Mouse (Mus musculus): ENCODE results near the gene Aldh18a1. TPM values are rescaled to one million over a fixed set of nuclear protein-coding genes. Genes with fewer than 3 reads are reported as not detected.

The Aldh18a1 gene
- polyA plus RNA-seq, 1 experiment from 2014 or later: 28.4 TPM

GRCm38 (mm10) chr19:40512500-40513421, 75.5 kb downstream of the Aldh18a1 start:
- Histone ChIP-seq H3K4me2 (ENCODE audit: low read length) (peak overlapping the region; percentile 62), H3K36me3 (ENCODE audit: insufficient read depth, low read length) (no peaks in the 10 kb centered on the region), H3K4me1 (replicated peaks; ENCODE audit: insufficient read depth, low read length) (peaks cover 9% of the 10 kb centered on the region), H3K4me3 (replicated peaks; ENCODE audit: low read depth, low read length) (peak overlapping the region; percentile 83), H3K27ac (peak overlapping the region; percentile 75), H3K9me3 (replicated peaks; ENCODE audit: low read length) (no peaks in the 10 kb centered on the region), H3K27me3 (ENCODE audit: insufficient read depth, low read length) (no peaks in the 10 kb centered on the region), H3K9ac (ENCODE audit: low read depth, low read length) (peak overlapping the region; percentile 73)
- WGBS: 2% methylated on average over 34 of the region's 34 CpGs
- peak; percentile 40 for ATAC-seq (replicated peaks; ENCODE audit: low FRiP score, low read depth)
- peak; percentile 58 for DNase-seq (ENCODE audit: low spot score)
- no peak for TF ChIP-seq CTCF (IDR thresholded peaks at IDR 0.05; ENCODE audit: low read depth)

- no peaks in the 10 kb centered on the region for H3K27me3 ChIP-seq (ENCODE audit: insufficient read depth, low read length)
These were observed 76.5 kb downstream of the Aldh18a1 start for GRCm38 (mm10) chr19:40511679-40512309.

GRCm38 (mm10) chr19:40511100-40511439, 77.2 kb downstream of the Aldh18a1 start:
- ATAC-seq (replicated peaks; ENCODE audit: low FRiP score, low read depth): no peak
- DNase-seq (ENCODE audit: low spot score): no peak
- H3K9ac ChIP-seq (ENCODE audit: low read depth, low read length): no peak overlapping the region
- H3K36me3 ChIP-seq (ENCODE audit: insufficient read depth, low read length): no peaks in the 10 kb centered on the region
- H3K9me3 ChIP-seq (replicated peaks; ENCODE audit: low read length): no peaks in the 10 kb centered on the region
- H3K4me2 ChIP-seq (ENCODE audit: low read length): no peak overlapping the region
- WGBS: 57% methylated on average over 8 of the region's 8 CpGs
- no peak for TF ChIP-seq CTCF (IDR thresholded peaks at IDR 0.05; ENCODE audit: low read depth)
- no peak overlapping the region for H3K4me3 ChIP-seq (replicated peaks; ENCODE audit: low read depth, low read length)
- H3K27ac ChIP-seq: no peak overlapping the region
- peaks cover 9% of the 10 kb centered on the region for H3K4me1 ChIP-seq (replicated peaks; ENCODE audit: insufficient read depth, low read length)
- no peaks in the 10 kb centered on the region for H3K27me3 ChIP-seq (ENCODE audit: insufficient read depth, low read length)

More at GRCm38 (mm10) chr19:40511679-40512309, 76.5 kb downstream of the Aldh18a1 start:
- Histone ChIP-seq H3K4me3 (replicated peaks; ENCODE audit: low read depth, low read length) (peak overlapping the region; percentile 83), H3K4me2 (ENCODE audit: low read length) (peak overlapping the region; percentile 62), H3K4me1 (replicated peaks; ENCODE audit: insufficient read depth, low read length) (peaks cover 9% of the 10 kb centered on the region), H3K9ac (ENCODE audit: low read depth, low read length) (0 out of 2 replicates have a peak overlapping the region, but pooled peaks have one; percentile 73), H3K9me3 (replicated peaks; ENCODE audit: low read length) (no peaks in the 10 kb centered on the region), H3K36me3 (ENCODE audit: insufficient read depth, low read length) (no peaks in the 10 kb centered on the region), H3K27ac (no peak overlapping the region)
- no peak for TF ChIP-seq CTCF (IDR thresholded peaks at IDR 0.05; ENCODE audit: low read depth)
- ATAC-seq (replicated peaks; ENCODE audit: low FRiP score, low read depth): no peak
- no peak for DNase-seq (ENCODE audit: low spot score)
- whole genome bisulfite sequencing: 29% methylated on average over 5 of the region's 5 CpGs

GRCm38 (mm10) chr19:40510387-40511099, 77.7 kb downstream of the Aldh18a1 start:
- Histone ChIP-seq H3K4me1 (replicated peaks; ENCODE audit: insufficient read depth, low read length) (peaks cover 9% of the 10 kb centered on the region), H3K9me3 (replicated peaks; ENCODE audit: low read length) (no peaks in the 10 kb centered on the region), H3K9ac (ENCODE audit: low read depth, low read length) (no peak overlapping the region), H3K27ac (no peak overlapping the region), H3K27me3 (ENCODE audit: insufficient read depth, low read length) (no peaks in the 10 kb centered on the region), H3K4me2 (ENCODE audit: low read length) (no peak overlapping the region), H3K4me3 (replicated peaks; ENCODE audit: low read depth, low read length) (no peak overlapping the region), H3K36me3 (ENCODE audit: insufficient read depth, low read length) (no peaks in the 10 kb centered on the region)
- DNase-seq (ENCODE audit: low spot score) (no peak), ATAC-seq (replicated peaks; ENCODE audit: low FRiP score, low read depth) (no peak)
- WGBS: 60% methylated on average over 13 of the region's 13 CpGs
- no peak for TF ChIP-seq CTCF (IDR thresholded peaks at IDR 0.05; ENCODE audit: low read depth)

- H3K9me3 ChIP-seq (replicated peaks; ENCODE audit: low read length): no peaks in the 10 kb centered on the region
- H3K36me3 ChIP-seq (ENCODE audit: insufficient read depth, low read length): no peaks in the 10 kb centered on the region
- H3K4me3 ChIP-seq (replicated peaks; ENCODE audit: low read depth, low read length): no peak overlapping the region
- no peak overlapping the region for H3K27ac ChIP-seq
- no peak for DNase-seq (ENCODE audit: low spot score)
- no peak overlapping the region for H3K4me2 ChIP-seq (ENCODE audit: low read length)
- H3K4me1 ChIP-seq (replicated peaks; ENCODE audit: insufficient read depth, low read length): peaks cover 9% of the 10 kb centered on the region
- ATAC-seq (replicated peaks; ENCODE audit: low FRiP score, low read depth): no peak
- peak; percentile 19; the same call in 1 of the 2 replicates for TF ChIP-seq CTCF (IDR thresholded peaks at IDR 0.05; ENCODE audit: low read depth)
- WGBS: 61% methylated on average over 2 of the region's 2 CpGs
- no peaks in the 10 kb centered on the region for H3K27me3 ChIP-seq (ENCODE audit: insufficient read depth, low read length)
- H3K9ac ChIP-seq (ENCODE audit: low read depth, low read length): no peak overlapping the region
These were observed 79.0 kb downstream of the Aldh18a1 start for GRCm38 (mm10) chr19:40509274-40509673.

GRCm38 (mm10) chr19:40508851-40509250, 79.4 kb downstream of the Aldh18a1 start:
- H3K27ac ChIP-seq: no peak overlapping the region
- no peak overlapping the region for H3K9ac ChIP-seq (ENCODE audit: low read depth, low read length)
- TF ChIP-seq CTCF (IDR thresholded peaks at IDR 0.05; ENCODE audit: low read depth): no peak
- no peaks in the 10 kb centered on the region for H3K27me3 ChIP-seq (ENCODE audit: insufficient read depth, low read length)
- H3K4me2 ChIP-seq (ENCODE audit: low read length): no peak overlapping the region
- no peaks in the 10 kb centered on the region for H3K36me3 ChIP-seq (ENCODE audit: insufficient read depth, low read length)
- WGBS: 28% methylated on average over 2 of the region's 2 CpGs
- no peaks in the 10 kb centered on the region for H3K9me3 ChIP-seq (replicated peaks; ENCODE audit: low read length)
- no peak overlapping the region for H3K4me3 ChIP-seq (replicated peaks; ENCODE audit: low read depth, low read length)
- DNase-seq (ENCODE audit: low spot score): no peak
- H3K4me1 ChIP-seq (replicated peaks; ENCODE audit: insufficient read depth, low read length): peaks cover 9% of the 10 kb centered on the region
- ATAC-seq (replicated peaks; ENCODE audit: low FRiP score, low read depth): no peak
